Mouse (Mus musculus): ENCODE results near the gene Elavl3. TPM values are rescaled to one million over a fixed set of nuclear protein-coding genes. Genes with fewer than 3 reads are reported as not detected.

Elavl3 gene
- polyA plus RNA-seq, 1 experiment from 2014 or later: 0.06 TPM

DNA sequence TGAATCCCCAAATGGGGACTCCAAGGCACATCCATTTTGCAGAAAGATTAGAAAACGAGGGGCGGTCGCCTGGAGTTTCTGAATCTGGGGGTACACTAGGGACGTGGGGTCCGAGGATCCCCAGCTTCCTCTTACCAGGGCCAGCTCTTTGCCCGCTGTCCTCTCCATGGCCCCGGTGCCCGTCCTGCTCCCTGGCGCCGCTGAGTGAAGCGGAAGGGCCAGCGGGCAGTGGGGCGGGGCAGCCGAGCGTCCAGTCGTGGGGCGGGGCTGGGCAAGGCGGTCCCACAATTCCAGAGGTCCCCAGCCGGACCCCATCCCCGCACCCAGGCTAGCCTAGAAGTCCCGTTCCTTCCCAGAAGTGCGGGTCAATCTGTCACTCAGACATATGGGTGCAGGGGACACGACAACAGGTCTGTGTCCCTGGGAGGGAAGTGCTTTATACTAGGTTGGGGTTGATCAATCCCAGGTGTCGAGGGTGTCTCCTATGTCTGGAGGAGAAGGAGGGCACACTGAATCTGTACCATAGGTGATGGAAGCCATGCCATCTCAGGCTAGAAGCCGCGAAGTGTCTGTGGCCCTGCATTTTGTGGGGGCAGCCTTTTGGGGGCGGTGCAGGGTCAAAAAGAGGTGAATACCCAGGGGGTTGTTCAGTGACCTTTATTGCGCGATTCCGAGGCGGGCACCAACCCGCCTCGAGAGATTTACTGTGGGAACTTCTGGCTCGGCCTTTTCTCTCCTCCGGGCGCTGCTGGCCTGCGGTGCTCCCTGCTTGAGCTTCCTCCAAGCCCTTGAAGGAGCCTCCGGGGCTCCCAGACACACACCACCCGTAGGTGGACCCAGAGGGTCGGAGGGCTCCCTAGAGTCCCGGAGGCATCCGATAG is 62.4 kb downstream of the Elavl3 start, which contains the start of gene Rgl3:
TSS of gene Rgl3 (minus strand) at position 217 of the 881 bp plus-strand sequence.
- WGBS: under 1% methylated on average over 42 of the region's 42 CpGs
- Histone ChIP-seq H3K4me3 (peak within 1 kb of the TSS; percentile 59), H3K36me3 (no peaks in the 10 kb centered on the region), H3K4me1 (peaks cover 30% of the 10 kb centered on the region), H3K27ac (peak within 1 kb of the TSS; percentile 40; the same call in 1 of the 2 replicates), H3K27me3 (ENCODE audit: low read depth, poor library complexity, severe bottlenecking) (peaks cover 95% of the 10 kb centered on the region), H3K9me3 (replicated peaks) (no peaks in the 10 kb centered on the region)
- peak; percentile 76 for DNase-seq (ENCODE audit: low spot score)

DNA sequence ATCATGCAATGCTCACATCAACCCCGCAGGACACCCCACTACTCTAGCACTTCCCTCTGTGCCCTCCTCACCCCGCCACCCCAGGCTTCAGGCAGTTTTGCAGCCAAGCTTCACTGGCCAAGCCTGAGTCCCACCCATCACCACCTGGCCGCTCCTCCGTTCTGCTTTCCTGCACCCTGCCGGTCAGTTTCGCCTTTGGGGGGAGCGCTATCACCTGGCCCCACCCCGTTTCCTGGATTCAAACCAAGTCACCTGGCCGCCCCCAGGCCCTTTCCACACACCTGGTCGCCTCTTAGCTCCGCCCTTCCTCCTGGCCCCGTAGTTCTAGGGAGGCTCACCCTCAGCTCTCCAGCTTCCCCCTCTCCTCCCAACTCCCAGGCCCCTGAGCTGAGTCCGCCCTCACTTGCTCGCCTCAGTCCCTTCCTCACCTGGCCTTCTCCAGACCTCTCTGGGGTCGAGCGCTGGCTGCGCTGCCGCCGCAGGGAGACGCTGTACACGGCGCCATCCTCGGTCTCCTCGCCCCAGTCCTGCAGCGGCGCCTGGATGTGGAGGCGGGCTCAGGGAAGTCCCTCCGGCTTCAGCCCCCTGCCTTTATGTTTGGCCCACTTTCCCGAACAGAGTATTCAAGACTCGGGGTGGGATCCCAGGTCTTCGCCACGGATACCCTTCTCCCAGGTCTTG is 63.3 kb downstream of the Elavl3 start:
- peak overlapping the region; percentile 59 for H3K4me3 ChIP-seq
- H3K27me3 ChIP-seq (ENCODE audit: low read depth, poor library complexity, severe bottlenecking): peaks cover 100% of the 10 kb centered on the region
- H3K27ac ChIP-seq: 0 out of 2 replicates have a peak overlapping the region, but pooled peaks have one; percentile 40
- DNase-seq (ENCODE audit: low spot score): peak; percentile 62
- no peaks in the 10 kb centered on the region for H3K36me3 ChIP-seq
- no peaks in the 10 kb centered on the region for H3K9me3 ChIP-seq (replicated peaks)
- peaks cover 30% of the 10 kb centered on the region for H3K4me1 ChIP-seq
- WGBS: 2% methylated on average over 32 of the region's 32 CpGs

DNA sequence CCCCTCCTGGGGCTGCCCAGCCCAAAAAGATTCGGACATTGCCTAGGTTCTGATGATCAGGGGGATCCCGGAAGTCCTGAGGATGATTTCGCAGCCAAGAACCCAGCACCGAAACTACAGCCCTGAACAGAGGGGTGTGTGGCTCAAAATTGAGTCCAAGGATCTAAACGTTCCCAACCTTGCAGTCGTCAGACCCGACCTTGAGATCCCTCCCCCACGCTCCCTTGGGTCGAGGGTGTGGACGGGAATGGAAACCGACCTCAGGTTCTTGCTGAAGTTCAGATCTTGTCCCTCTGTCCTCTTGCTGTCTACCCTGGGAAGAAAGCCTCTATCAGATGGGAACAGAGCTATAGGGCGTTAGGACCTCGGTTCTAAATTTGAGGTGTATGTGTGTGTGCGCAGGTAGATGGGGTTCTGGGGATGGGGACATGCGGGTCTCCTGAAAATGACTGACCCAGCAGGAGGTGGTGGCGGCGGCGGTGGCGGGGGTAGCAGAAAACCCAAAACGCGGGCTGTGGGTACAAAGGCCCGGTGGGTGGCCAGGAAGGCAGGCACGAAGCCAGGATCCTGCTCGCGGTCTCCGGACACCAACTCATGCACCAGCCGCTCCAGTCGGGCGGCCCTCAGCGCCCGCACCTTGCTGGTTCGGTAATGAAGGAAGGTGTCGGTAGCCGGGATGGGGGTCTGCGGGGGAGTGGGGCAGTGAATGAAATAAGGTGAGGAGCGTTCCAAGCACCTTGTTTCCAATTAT is 64.1 kb downstream of the Elavl3 start:
- H3K4me3 ChIP-seq: peak overlapping the region; percentile 59
- peaks cover 30% of the 10 kb centered on the region for H3K4me1 ChIP-seq
- H3K27ac ChIP-seq: no peak overlapping the region
- DNase-seq (ENCODE audit: low spot score): no peak
- 9% methylated on average over 36 of the region's 36 CpGs for WGBS
- no peaks in the 10 kb centered on the region for H3K36me3 ChIP-seq
- peaks cover 97% of the 10 kb centered on the region for H3K27me3 ChIP-seq (ENCODE audit: low read depth, poor library complexity, severe bottlenecking)
- H3K9me3 ChIP-seq (replicated peaks): no peaks in the 10 kb centered on the region

DNA sequence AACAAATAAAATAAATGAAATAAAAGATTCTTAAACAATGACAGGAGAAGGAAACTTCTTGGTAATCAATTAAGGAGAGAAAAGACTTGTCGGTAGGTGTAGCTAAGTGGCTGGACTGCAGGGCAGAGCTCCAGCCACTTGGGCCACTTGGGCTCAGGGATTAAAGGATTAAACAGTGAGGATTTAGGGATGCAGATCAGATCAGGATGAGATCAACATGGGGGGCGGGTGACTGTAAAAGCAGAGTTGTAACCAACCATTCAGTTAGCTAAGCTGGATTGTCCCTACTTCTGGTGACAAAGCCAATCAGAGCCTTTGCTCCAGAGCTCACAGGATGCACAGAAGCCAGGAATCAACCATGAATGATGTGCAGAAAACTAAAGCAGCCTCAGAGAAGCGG is 67.9 kb downstream of the Elavl3 start:
- peaks cover 12% of the 10 kb centered on the region for H3K4me1 ChIP-seq
- 31% methylated on average over 3 of the region's 3 CpGs for WGBS
- no peak overlapping the region for H3K4me3 ChIP-seq
- peaks cover 5% of the 10 kb centered on the region; the same call in 1 of the 2 replicates for H3K36me3 ChIP-seq
- H3K27me3 ChIP-seq (ENCODE audit: low read depth, poor library complexity, severe bottlenecking): peaks cover 66% of the 10 kb centered on the region
- no peak overlapping the region for H3K27ac ChIP-seq
- no peak for DNase-seq (ENCODE audit: low spot score)
- H3K9me3 ChIP-seq (replicated peaks): no peaks in the 10 kb centered on the region

DNA sequence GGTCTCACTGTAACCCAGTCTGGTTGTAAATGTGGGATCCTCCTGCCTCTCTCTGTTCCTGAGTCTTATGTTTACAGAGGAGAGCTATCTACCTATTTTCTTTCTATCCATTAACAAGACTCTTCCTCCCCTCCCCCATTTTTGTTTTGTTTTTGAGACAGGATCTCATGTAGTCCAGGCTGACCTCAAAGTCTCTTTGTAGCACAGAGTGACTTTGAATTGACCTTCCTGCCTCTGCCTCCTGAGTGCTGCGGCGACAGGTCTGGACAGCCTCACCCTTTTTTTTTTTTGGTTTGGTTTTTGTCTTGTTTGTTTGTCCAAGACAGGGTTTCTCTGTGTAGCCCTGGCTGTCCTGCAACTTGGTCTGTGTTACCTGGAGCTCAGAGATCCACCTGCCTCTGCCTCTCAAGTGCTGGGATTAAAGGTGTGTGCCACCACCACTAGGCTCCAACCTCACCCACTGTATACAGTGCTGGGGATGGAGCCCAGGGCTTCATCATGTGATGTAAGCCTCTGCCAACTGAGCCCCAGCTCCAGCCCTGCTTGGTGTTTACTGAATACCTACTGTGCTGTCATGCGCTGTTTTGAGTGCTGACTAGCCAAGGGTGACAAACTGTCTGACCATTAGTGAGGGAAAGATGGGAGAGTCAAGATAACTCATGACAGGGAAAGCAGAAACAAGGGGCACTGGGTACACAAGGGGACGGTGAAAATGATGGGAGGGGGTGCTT is 73.3 kb downstream of the Elavl3 start:
- no peak overlapping the region for H3K27ac ChIP-seq
- 94% methylated on average over 4 of the region's 4 CpGs for WGBS
- H3K4me1 ChIP-seq: no peaks in the 10 kb centered on the region
- H3K4me3 ChIP-seq: no peak overlapping the region
- H3K27me3 ChIP-seq (ENCODE audit: low read depth, poor library complexity, severe bottlenecking): peaks cover 13% of the 10 kb centered on the region
- H3K36me3 ChIP-seq: peaks cover 8% of the 10 kb centered on the region; the same call in 1 of the 2 replicates
- H3K9me3 ChIP-seq (replicated peaks): no peaks in the 10 kb centered on the region
- no peak for DNase-seq (ENCODE audit: low spot score)

DNA sequence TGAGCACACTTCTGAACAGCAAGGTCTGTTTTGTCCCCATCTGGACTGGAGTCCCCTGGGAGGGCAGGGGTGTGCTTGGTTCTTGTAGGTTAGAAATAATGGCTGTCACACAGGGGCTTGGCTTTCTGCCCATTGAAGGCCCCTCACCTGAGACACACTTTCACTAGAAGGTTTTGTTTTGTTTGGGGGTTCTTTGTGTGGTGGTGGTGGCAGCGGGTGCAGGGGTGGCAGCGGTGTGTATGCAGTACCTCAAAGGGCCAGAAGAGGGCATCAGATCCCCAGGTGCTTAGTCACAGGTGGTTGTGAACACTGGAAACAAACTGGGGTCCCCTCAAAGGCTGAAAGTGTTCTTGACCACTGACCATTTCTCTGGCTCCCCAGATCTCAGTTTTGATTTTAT is 73.9 kb downstream of the Elavl3 start:
- DNase-seq (ENCODE audit: low spot score): peak; percentile 51
- Histone ChIP-seq H3K4me1 (no peaks in the 10 kb centered on the region), H3K27ac (no peak overlapping the region), H3K4me3 (no peak overlapping the region), H3K9me3 (replicated peaks) (no peaks in the 10 kb centered on the region), H3K27me3 (ENCODE audit: low read depth, poor library complexity, severe bottlenecking) (peaks cover 8% of the 10 kb centered on the region; the same call in 1 of the 2 replicates), H3K36me3 (peaks cover 8% of the 10 kb centered on the region; the same call in 1 of the 2 replicates)
- 18% methylated on average over 2 of the region's 2 CpGs for WGBS

DNA sequence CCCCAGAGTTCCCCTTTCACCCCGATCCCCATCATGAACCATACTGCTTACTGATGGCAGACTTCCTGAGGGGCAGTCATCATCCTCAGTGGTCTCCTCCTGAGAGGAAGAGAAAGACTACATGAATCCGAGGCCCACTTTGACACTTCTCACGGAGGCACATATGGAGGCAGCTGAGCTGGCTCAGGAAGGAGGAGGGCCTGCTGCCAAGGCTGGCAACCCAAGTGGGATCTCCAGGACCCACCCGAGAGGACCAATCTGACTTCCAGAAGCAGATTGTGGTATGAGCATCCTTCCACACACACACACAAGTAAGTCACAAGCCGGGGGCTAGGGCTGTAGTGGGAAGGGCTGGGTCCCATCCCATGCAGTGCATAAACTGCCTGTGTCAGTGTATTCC is 74.5 kb downstream of the Elavl3 start:
- Histone ChIP-seq H3K27ac (no peak overlapping the region), H3K36me3 (peaks cover 8% of the 10 kb centered on the region; the same call in 1 of the 2 replicates), H3K27me3 (ENCODE audit: low read depth, poor library complexity, severe bottlenecking) (peaks cover 8% of the 10 kb centered on the region; the same call in 1 of the 2 replicates), H3K9me3 (replicated peaks) (no peaks in the 10 kb centered on the region), H3K4me1 (no peaks in the 10 kb centered on the region), H3K4me3 (no peak overlapping the region)
- 93% methylated on average over 5 of the region's 5 CpGs for WGBS
- no peak for DNase-seq (ENCODE audit: low spot score)

DNA sequence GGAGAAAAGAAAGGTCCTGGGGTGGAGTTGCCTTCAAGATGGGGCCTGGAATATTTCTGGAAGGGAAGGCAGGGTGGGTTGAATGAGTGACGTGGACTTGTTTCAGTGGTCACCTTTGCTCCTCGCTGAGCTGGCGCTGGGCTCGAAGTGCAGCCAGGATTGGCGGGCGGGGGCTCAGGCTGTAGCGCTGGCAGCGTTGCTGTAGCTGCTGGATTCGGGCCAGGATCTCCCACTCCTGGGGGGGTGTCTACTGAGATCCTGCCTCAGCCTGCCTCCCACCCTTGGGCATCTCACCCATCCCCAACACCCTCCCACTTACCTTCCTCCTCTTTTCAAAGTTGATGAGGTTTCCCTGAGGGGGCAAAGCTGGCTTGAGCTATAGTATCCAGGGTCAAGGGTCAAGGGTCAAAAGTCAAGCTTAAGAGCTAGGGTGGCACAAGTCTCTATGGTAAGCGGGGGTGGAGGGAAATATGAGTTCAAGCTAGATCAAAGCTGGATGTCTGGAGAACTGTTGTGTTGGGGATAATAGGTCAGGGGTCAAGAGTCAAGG is 75.1 kb downstream of the Elavl3 start:
- H3K9me3 ChIP-seq (replicated peaks): no peaks in the 10 kb centered on the region
- H3K4me3 ChIP-seq: no peak overlapping the region
- no peak overlapping the region for H3K27ac ChIP-seq
- H3K36me3 ChIP-seq: peaks cover 8% of the 10 kb centered on the region; the same call in 1 of the 2 replicates
- H3K4me1 ChIP-seq: no peaks in the 10 kb centered on the region
- no peak for DNase-seq (ENCODE audit: low spot score)
- 90% methylated on average over 10 of the region's 10 CpGs for WGBS
- H3K27me3 ChIP-seq (ENCODE audit: low read depth, poor library complexity, severe bottlenecking): peaks cover 8% of the 10 kb centered on the region; the same call in 1 of the 2 replicates

DNA sequence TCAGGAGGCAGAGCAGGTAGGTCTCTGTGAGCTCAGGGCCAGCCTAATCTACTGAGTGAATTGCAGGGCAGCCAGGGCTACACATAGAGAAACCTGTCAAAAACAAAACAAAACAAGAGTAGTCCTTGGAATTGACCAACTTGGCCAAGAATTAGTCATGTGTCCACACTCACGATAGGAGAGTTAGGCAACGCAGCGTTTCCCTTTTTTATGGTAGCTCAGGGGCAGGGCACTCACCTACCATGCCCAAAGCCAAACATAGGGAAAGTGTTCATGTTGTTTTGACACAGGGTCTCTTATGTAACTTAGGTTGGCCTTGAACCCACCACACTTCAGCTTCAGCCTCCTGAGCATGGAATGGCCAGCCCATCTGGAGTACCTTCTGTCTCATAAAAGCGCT is 82.5 kb downstream of the Elavl3 start:
- DNase-seq (ENCODE audit: low spot score): no peak
- WGBS: 90% methylated on average over 4 of the region's 4 CpGs
- Histone ChIP-seq H3K27ac (no peak overlapping the region), H3K27me3 (ENCODE audit: low read depth, poor library complexity, severe bottlenecking) (peaks cover under 1% of the 10 kb centered on the region; the same call in 1 of the 2 replicates), H3K9me3 (replicated peaks) (no peaks in the 10 kb centered on the region), H3K4me1 (peaks cover 4% of the 10 kb centered on the region), H3K4me3 (no peak overlapping the region), H3K36me3 (0 out of 2 replicates have a peak, but pooled peaks cover 3% of the 10 kb centered on the region)

DNA sequence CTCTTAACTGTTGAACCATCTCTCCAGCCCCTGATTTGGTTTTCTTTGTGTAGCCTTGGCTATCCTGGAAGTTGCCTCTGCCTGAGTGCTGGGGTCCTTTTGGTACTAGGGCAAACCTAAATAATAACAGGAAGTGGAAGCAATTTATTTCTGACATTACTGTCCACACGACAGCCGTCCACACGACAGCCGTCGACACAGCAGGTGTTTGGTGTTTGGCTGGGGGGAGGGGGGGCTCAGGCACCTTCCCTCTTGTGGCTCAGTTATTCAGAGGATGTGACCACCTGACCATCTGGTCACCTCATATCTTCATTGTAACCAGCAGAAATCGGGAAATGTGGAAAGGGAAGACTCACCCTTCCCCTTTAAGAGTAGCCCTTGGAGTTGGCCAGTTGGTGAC is 82.9 kb downstream of the Elavl3 start:
- Histone ChIP-seq H3K36me3 (0 out of 2 replicates have a peak, but pooled peaks cover 1% of the 10 kb centered on the region), H3K4me3 (no peak overlapping the region), H3K27me3 (ENCODE audit: low read depth, poor library complexity, severe bottlenecking) (peaks cover 4% of the 10 kb centered on the region), H3K27ac (no peak overlapping the region), H3K4me1 (peaks cover 4% of the 10 kb centered on the region), H3K9me3 (replicated peaks) (no peaks in the 10 kb centered on the region)
- 74% methylated on average over 6 of the region's 6 CpGs for WGBS
- DNase-seq (ENCODE audit: low spot score): no peak
